Mouse (Mus musculus) embryonic fibroblast, embryonic 13.5 days (primary cell): ENCODE data around the gene Camkk2. TPM values are rescaled to one million over a fixed set of nuclear protein-coding genes. Genes with fewer than 3 reads are reported as not detected.

ENCODE experiments used
- H3K27ac ChIP-seq: 2 replicates; pipeline ENCODE4 v1.5.1; 2012; ENCODE audit warnings: low read length, control low read depth, inconsistent platforms; ENCODE audit not compliant: insufficient read depth
- H3K4me1 ChIP-seq: 2 replicates; pipeline ENCODE4 v1.6.1; 2011; ENCODE audit warnings: low read length; ENCODE audit not compliant: control insufficient read depth, insufficient read depth
- H3K4me3 ChIP-seq: 2 replicates; pipeline ENCODE4 v1.5.1; 2011; ENCODE audit warnings: mild to moderate bottlenecking, control low read depth, low read length; ENCODE audit not compliant: insufficient read depth
- CTCF ChIP-seq: IDR thresholded peaks from 2 replicates; pipeline ENCODE4 v1.5.1; 2011; ENCODE audit warnings: mild to moderate bottlenecking, control low read depth, low read length, moderate library complexity, borderline replicate concordance; ENCODE audit not compliant: insufficient read depth
- POLR2A ChIP-seq: IDR thresholded peaks from 2 replicates; pipeline ENCODE4 v1.6.1; 2011; ENCODE audit warnings: low read depth, mild to moderate bottlenecking, control low read depth, low read length, moderate library complexity
- polyA plus RNA-seq: library from polyadenylated mRNA; stranded (reverse); fragments of >200 nt; gene quantifications from 2 replicates; pipeline ENCODE4 v1.2.4, GENCODE M21; 2011; ENCODE audit warnings: low read depth; ENCODE audit not compliant: missing spikeins, insufficient read length

Camkk2 gene
- polyA plus RNA-seq, 1 experiment = 22.7 TPM

- Histone ChIP-seq H3K27ac (no peak overlapping the region), H3K4me3 (no peak overlapping the region), H3K4me1 (no peaks in the 10 kb centered on the region)
- TF ChIP-seq POLR2A (no peak), CTCF (no peak)
Observed at GRCm38 (mm10) chr5:122783726-122784406, 4.7 kb upstream of the Camkk2 start.

GRCm38 (mm10) chr5:122782066-122782465 lies 2.9 kb upstream of the Camkk2 start:
- Histone ChIP-seq H3K4me3 (no peak overlapping the region), H3K27ac (no peak overlapping the region), H3K4me1 (0 out of 2 replicates have a peak, but pooled peaks cover 2% of the 10 kb centered on the region)
- TF ChIP-seq CTCF = no peak
- TF ChIP-seq POLR2A = no peak

DNA sequence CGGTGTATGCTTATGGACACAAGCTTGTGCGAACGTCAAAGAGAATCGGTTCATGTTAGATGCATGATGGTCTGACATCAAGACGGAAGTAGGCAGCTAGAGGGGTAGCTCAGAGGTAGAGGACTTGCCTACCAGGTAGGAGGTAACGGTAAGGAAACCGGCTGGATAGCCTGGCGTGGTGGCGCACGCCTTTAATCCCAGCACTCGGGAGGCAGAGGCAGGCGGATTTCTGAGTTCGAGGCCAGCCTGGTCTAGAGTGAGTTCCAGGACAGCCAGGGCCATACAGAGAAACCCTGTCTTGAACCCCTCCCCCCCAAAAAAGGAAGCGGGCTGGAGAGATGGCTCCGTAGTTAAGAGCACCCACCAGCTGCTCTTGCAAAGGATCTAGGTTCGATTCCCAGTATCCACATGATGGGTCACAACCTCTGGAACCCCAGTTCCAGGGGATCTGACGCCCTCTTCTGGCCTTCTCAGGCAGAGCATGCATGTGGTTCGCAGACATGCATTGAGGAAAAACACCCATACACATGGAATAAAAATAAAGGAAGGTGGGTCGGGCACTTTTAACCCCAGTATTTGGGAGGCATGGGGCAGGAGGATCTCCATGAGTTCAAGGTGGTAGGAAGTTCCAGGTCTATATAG lies 1.7 kb upstream of the Camkk2 start:
- H3K4me3 ChIP-seq = no peak overlapping the region
- 0 out of 2 replicates have a peak, but pooled peaks cover 2% of the 10 kb centered on the region for H3K4me1 ChIP-seq
- no peak overlapping the region for H3K27ac ChIP-seq
- TF ChIP-seq POLR2A (no peak), CTCF (0 out of 2 replicates have a peak, but pooled peaks have one; percentile 3)

- Histone ChIP-seq H3K4me1 (0 out of 2 replicates have a peak, but pooled peaks cover 2% of the 10 kb centered on the region), H3K27ac (no peak overlapping the region), H3K4me3 (peak overlapping the region; percentile 89)
- TF ChIP-seq POLR2A (no peak), CTCF (no peak)
Observed at GRCm38 (mm10) chr5:122778231-122779226, 680 bp downstream of the Camkk2 start.

DNA sequence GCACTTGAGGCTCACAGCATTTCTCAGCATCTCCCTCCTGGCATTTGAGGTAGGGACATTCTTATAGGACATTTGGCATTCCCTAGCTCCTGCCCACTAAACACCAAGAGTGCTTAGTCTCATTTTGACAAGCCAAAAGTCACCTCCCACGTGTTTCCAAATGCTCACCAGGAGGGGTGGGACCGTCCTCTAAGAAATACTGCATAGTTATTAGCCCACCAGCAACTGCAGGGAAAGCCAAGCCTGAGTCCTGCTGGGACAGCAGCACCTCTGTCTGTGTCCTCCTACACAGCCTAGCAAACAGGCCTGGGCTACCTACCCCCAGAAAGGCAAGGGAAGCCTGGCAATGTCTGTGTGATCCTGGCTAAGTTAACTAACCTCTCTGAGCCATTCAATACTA lies 1.9 kb downstream of the Camkk2 start:
- TF ChIP-seq POLR2A (no peak), CTCF (no peak)
- 0 out of 2 replicates have a peak, but pooled peaks cover 2% of the 10 kb centered on the region for H3K4me1 ChIP-seq
- no peak overlapping the region for H3K4me3 ChIP-seq
- no peak overlapping the region for H3K27ac ChIP-seq

DNA sequence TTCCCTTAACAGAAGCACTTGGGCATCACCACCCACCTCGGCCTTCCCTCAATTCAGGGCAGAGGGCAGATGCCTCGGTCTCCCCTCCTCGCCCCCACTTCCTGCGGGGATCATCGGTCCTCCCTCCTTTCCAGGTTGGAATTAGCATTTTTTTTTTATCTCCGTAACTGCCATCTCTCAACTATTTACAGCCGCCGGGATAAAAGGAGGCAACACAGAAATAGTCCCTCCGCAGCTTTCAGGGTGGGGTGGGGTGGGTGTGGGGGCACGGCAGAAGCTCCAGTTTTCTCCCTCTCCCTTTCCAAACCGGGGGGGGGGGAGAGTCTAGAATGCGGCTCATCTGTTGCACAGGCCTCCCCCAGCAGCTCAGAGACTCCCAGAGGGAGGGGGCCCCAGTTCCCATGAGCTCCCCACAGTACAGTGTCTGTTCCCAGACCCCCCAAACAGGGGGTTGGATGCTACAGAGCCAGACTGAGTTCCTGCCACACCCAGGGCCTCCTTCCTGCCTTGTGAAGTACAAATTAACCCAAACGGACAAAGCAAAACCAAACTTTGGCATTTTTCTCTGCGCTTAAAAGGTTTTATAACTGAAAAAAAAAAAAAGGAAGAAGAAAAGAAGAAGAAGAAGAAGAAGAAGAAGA lies 3.4 kb downstream of the Camkk2 start:
- no peak overlapping the region for H3K4me3 ChIP-seq
- no peak overlapping the region for H3K27ac ChIP-seq
- TF ChIP-seq CTCF (no peak), POLR2A (no peak)

GRCm38 (mm10) chr5:122774743-122775611 lies 4.2 kb downstream of the Camkk2 start:
- no peak for TF ChIP-seq POLR2A
- no peak for TF ChIP-seq CTCF
- Histone ChIP-seq H3K27ac (no peak overlapping the region), H3K4me3 (no peak overlapping the region), H3K4me1 (peaks cover 6% of the 10 kb centered on the region; the same call in 1 of the 2 replicates)

More for the DNA sequence above, 3.4 kb downstream of the Camkk2 start:
- H3K4me1 ChIP-seq = 0 out of 2 replicates have a peak, but pooled peaks cover 2% of the 10 kb centered on the region

DNA sequence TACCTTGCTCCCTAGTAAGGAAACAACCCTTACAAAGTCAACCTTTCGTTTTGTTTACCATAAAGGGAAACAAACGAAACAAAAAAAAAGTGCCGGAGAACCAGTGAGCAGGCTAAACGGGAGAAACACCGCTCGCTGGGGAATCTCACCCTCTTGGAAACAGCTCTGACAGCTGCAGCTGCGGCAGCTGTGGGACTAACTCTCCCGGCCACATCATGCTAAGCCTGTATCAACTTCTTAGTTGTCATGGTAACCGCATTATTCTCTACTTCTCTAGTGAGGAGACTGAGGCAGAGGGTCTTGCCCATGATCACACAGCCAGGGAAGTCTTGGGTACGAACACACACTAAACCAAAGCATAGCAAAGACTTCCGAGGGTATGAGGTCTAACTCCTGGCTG lies 5.5 kb downstream of the Camkk2 start:
- Histone ChIP-seq H3K4me3 (no peak overlapping the region), H3K27ac (no peak overlapping the region), H3K4me1 (peaks cover 6% of the 10 kb centered on the region; the same call in 1 of the 2 replicates)
- TF ChIP-seq POLR2A (no peak), CTCF (no peak)
